Mouse (Mus musculus) thymus, postnatal 4 days (tissue): ENCODE measurements at regions not wholly inside any gene's neighbourhood (a gene's known extent, or its start where the extent isn't known, plus 50 kb on each side); places are given as distances from the start of the nearest gene placed in this dataset.
A peak's percentile ranks its signal among the peaks of the same experiment; 100 is the strongest.

ENCODE experiments used
- DNase-seq: peaks from one replicate; pipeline ENCODE4 v3.0.0; 2021

DNA sequence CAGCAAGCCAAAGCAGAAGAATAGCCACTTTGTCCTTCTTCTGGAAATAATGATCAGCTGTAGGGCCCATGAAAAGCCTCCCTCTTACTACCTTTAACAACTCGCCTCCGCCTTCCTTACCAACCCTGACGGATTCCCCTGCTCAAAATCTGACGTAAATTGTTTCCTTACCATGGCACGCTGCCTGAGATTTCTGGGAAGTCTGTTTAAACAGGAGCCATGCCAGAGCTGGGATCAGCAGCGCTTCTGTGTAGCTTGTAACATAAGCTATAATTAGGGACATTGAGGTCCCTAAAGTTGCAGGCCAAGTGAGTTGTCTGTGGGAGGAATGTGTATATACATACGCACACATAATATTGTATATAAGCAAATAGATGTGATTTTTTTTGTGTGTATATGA lies 484.6 kb downstream of the Gsdmc2 start:
- no peak for DNase-seq

DNA sequence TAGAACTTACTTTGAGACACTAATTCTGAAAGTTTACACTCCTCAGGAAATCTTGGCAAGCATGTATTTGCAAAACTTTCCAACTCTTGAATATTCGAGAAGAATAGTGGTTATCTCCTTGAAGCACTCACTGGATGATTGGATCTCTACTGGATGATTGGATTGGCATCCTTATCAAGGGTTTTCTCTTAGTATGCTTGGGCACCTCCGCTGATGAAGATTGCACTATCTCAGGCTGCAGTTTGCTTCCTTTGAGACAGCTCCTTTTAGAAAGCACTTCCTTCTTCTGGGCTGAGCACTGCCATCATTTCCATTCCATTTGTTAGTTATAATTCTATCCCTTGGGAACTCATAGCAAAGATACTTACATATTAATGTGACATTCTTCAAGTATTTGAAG lies 503.2 kb downstream of the Gsdmc2 start:
- no peak for DNase-seq

DNA sequence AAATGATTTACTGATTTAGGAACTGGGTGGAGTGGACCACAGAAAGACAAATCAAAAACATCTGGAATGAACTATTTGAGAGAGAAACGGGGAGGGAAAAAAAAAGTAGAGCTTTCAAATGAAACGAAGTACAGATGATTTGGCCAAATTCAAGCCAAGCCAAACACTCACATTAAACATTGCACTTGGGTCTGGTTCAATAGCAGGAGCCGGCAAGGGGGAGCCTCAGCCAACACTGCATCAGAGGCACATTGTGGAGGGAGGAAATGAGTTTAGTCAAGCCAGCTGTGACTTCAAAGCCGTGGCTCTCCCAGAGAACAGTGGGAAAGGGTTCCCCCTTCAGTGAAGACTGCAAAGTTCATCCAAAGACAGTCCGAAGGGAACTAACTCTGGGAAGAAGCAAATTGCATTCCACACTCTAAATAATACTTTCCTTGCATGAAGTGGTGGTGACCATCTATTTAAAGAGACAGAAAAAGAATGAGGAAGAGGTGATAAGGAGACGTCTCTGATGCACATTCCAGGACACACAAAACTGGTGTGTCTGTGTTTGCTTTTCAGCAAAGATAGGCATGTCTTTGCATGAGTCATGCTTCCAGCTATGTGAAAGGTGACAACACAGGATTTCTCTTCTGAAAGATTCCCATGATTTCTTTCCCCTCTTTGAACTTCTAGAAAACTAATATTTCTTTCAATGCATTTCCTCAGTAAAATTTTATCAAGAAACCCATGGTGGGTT lies 504.5 kb downstream of the Gsdmc2 start:
- DNase-seq: peak; percentile 40

- DNase-seq: no peak
These were observed 525.3 kb downstream of the Gsdmc2 start for GRCm38 (mm10) chr15:63319666-63320065.

DNA sequence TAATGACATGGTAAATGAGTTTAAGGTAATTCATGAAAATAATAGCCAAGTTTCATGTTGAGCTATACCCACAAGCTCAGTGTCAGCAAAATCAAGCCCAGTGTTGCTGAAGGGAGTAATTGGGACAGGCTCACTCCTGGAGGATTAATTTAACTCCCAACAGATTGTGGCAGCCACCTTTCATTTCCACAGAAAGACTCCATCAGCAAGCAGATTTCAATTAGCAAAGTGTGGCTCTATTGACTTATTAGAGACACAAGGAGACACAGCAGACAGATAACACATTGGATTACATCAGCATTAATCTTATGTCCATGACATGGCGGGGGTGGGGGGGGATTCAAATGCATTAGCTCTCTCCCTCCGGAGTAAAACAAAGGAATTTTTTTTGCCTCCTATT lies 534.6 kb downstream of the Gsdmc2 start:
- DNase-seq: no peak

DNA sequence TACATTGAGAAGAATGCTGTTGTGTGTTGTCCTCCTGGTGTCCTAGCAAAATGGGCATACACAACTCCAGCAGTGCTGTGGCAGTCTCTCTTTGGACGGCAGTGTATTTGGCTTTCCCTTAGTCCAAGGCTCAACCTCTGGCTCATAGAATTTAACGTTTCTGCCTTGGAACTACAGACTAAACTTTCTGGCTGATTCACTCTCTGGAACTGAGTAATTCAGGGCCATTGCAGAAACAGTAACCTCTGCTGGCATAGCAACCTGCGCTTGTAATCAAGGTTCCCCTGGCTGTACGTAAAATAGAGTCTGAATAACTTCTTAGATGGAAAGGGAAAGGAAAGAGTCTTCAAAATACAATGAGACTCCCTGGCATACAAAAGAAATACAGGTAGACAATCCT lies 545.7 kb downstream of the Gsdmc2 start:
- DNase-seq: no peak

DNA sequence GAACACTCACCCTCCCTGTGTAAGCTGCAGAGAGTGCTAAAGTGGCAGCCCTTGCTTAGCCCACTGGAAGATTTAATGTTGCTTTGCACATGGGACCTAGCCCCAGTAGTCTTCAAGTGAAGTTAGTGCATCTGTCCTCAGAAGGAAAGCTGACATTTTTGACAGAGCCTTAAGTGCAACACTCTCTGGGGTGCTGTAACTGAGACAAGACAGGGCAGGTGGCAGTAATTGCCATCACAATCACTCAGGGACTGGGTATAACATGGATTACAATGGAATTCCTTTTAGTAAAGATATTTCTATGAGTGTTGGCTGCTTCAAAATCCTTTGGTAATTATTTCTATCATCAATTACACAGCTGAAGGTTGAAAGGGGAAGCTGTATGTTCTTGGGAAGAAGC lies 556.4 kb downstream of the Gsdmc2 start:
- no peak for DNase-seq

DNA sequence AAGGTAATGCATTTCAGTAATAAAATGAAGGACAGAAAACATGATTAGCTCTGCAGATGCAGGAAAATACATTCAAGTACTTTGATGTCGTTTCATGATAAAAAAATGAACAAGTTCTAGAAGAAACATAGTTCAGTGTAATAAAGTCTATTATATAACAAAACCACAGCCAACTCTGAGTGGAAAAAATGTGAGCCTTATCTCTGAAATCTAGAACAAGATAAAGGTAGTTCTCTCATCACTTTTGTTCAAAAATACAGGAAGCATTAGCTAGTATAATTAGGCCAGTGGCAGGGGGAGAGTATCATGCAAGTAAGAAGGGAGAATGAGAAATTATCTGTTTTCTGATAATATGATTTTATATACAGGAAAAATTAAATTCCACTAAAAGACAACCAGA lies 559.0 kb downstream of the Gsdmc2 start:
- no peak for DNase-seq

DNA sequence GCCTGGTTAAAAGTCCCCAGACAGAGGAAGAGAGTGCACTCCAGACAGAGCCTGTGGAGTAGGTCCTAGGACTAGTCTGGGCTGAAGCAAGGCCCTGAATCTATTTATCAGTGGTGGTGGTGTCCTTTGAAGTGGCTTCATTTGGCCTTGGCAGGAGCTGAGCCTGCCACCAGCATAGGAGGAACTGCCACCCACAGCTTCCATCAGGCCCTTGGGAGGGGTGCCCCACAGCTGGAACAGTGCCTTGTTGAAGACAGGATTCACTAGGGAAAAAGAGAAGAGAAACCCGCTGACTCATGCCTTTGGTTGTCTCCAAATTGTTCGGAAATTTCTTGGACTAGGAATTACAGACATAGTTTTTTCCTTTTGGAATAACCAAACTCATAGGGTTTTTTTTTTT lies 574.6 kb downstream of the Gsdmc2 start:
- DNase-seq: peak; percentile 16

DNA sequence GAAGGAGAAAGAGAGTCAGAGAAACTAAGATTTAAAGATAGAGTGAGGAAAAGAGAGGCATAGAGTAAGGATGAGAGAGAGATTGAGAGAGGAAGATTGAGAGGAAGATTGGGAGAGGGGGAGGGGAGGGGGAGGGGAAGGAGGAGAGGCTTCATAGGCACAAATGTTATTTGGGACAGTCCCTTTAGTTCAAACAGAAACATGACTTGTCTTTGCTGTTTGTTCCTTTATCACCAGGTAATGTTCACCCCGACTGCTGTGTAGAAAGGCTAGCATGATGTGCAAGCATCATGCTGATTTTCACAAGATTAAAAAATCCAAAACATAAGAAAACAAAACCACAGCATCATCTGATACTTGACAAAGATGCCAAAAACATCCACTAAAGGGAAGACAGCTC lies 579.1 kb downstream of the Gsdmc2 start:
- no peak for DNase-seq

GRCm38 (mm10) chr15:63255736-63256135 lies 589.2 kb downstream of the Gsdmc2 start:
- DNase-seq: peak; percentile 14

DNA sequence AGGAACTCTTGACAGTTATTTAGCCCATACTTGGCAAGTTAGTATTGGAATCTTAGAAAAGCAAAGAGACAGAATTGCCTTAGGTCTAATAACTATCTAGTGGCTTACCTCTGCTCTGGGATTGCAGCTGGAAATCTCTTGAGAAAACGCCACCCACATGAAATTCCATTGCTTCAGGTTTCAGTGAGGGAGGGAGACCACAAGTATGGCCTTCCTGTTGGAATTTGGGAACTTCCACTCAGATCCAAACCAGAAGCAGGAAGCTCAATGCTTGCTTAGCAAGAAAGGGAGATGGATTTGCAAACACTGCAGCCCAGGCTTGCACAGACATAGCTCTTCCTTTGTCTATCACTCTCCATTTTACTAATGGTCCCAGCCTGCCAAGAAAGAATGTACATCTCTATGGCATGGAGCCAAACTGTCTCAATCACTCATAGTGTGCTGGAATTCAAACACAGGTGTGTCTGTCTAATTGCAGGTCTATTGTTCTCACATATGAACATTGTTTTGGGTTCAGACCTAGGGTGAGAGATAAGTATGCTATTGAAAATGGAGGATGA lies 592.1 kb downstream of the Gsdmc2 start:
- DNase-seq: no peak

GRCm38 (mm10) chr15:63238601-63239000 lies 606.4 kb downstream of the Gsdmc2 start:
- DNase-seq: no peak

- no peak for DNase-seq
These were observed 626.5 kb downstream of the Gsdmc2 start for GRCm38 (mm10) chr15:63218393-63219060.

- no peak for DNase-seq
These were observed 639.8 kb downstream of the Gsdmc2 start for GRCm38 (mm10) chr15:63205150-63205549.

GRCm38 (mm10) chr15:63195031-63195430 lies 649.9 kb downstream of the Gsdmc2 start:
- no peak for DNase-seq

- DNase-seq: no peak
These were observed 650.5 kb downstream of the Gsdmc2 start for GRCm38 (mm10) chr15:63194492-63194797.

GRCm38 (mm10) chr15:63193617-63194491 lies 651.1 kb downstream of the Gsdmc2 start:
- DNase-seq: no peak

DNA sequence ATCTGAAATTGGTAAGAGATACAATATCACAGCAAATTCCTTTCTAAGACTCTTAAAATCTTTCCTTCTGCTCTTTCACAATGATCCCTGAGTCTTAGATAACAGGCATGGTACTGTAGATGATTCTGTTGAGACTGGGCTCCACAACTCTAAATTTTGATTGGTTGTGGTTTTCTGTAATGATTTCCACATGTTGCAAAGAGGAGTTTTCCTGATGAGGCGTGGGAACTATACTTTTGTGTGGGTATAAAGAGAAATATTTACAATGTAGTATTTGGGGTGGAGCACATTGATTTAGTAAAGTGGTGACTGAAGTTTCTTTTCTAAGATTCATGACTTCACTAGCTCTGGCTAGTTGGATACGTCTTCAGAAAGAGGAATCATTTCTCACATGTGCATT lies 653.2 kb downstream of the Gsdmc2 start:
- no peak for DNase-seq

GRCm38 (mm10) chr15:63190086-63190485 lies 654.9 kb downstream of the Gsdmc2 start:
- no peak for DNase-seq

- no peak for DNase-seq
These were observed 674.0 kb downstream of the Gsdmc2 start for GRCm38 (mm10) chr15:63171003-63171402.

DNA sequence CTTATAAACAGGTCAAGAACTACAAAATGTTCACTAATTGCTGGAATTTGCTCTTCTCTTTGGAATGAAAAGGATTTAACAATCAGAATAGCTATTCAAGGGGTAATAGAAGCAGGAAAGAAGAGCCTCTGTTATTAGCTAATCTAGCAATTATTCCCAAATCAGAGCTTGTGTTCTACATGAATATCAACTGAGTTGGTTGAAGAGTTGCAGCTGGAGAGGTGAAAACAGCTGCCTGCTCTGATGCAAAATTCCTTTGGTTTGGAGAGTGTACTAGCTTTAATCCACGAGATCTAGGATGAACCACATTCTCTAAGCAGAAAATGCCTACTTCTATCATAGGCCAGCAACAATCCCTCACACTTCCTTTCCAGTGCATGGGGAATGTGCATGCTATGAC lies 674.8 kb downstream of the Gsdmc2 start:
- DNase-seq: no peak

DNA sequence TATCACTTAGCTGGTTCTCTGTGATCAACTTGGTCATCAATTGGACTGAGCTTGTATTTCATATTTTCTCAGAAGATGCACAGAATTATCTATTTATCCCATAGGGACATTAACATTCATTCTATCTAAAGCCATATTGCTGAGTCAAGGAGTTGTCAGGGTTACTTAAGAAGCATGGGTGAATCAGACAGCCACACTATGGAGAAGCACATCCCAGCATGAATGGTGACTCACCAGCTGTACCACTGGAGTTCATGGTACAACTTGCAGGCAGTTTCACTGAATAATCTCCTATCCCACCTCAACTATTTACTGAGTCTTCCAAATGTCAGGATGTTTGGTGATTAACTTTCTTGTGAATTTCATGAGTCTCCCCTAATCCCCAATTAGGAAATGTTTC lies 678.6 kb downstream of the Gsdmc2 start:
- no peak for DNase-seq
